Mouse (Mus musculus) CH12.LX (cell line): ENCODE results near the gene Ostc.

Experiments used
- CTCF ChIP-seq, 2 experiments: IDR thresholded peaks in 1 of 2; conservative IDR thresholded peaks in 1 of 2; 2 replicates each; pipeline ENCODE4 v1.5.1; 2011 to 2012; ENCODE audit warnings: low read depth in 2 of 2, low read length in 2 of 2, improper control_type of control experiment in 1 of 2, inconsistent platforms in 1 of 2, mild to moderate bottlenecking in 1 of 2, moderate library complexity in 1 of 2
- MAFK ChIP-seq: IDR thresholded peaks from 2 replicates; pipeline ENCODE4 v1.6.1; 2011; ENCODE audit warnings: low read length, improper control_type of control experiment; ENCODE audit not compliant: insufficient replicate concordance
- MXI1 ChIP-seq: IDR thresholded peaks from 2 replicates; pipeline ENCODE4 v1.6.1; 2011; ENCODE audit warnings: mild to moderate bottlenecking, low read depth, low read length, improper control_type of control experiment
- NRF1 ChIP-seq: IDR thresholded peaks from 2 replicates; pipeline ENCODE4 v1.6.1; 2014; ENCODE audit warnings: low read depth, mild to moderate bottlenecking, inconsistent platforms, low read length, improper control_type of control experiment, moderate library complexity
- POLR2A ChIP-seq: IDR thresholded peaks from 2 replicates; pipeline ENCODE4 v1.6.1; 2011; ENCODE audit warnings: low read depth, mild to moderate bottlenecking, improper control_type of control experiment, low read length
- POLR2AphosphoS2 ChIP-seq: IDR thresholded peaks from 2 replicates; pipeline ENCODE4 v1.6.1; 2011; ENCODE audit warnings: low read depth, low read length, improper control_type of control experiment
- RCOR1 ChIP-seq: conservative IDR thresholded peaks from 2 replicates; pipeline ENCODE4 v1.6.1; 2012; ENCODE audit warnings: low read depth, mild to moderate bottlenecking, inconsistent platforms, low read length, improper control_type of control experiment
- TBP ChIP-seq: conservative IDR thresholded peaks from 2 replicates; pipeline ENCODE4 v1.6.1; 2011; ENCODE audit warnings: low read depth, low read length, improper control_type of control experiment
- UBTF ChIP-seq: IDR thresholded peaks from 2 replicates; pipeline ENCODE4 v1.6.1; 2012; ENCODE audit warnings: low read depth, mild to moderate bottlenecking, inconsistent platforms, low read length, improper control_type of control experiment, moderate library complexity
- USF1 ChIP-seq: IDR thresholded peaks from 2 replicates; pipeline ENCODE4 v1.6.1; 2014; ENCODE audit warnings: low read depth, mild to moderate bottlenecking, inconsistent platforms, low read length, improper control_type of control experiment
- ZNF384 ChIP-seq: IDR thresholded peaks from 2 replicates; pipeline ENCODE4 v1.6.1; 2012; ENCODE audit warnings: low read depth, low read length, improper control_type of control experiment, inconsistent platforms

DNA sequence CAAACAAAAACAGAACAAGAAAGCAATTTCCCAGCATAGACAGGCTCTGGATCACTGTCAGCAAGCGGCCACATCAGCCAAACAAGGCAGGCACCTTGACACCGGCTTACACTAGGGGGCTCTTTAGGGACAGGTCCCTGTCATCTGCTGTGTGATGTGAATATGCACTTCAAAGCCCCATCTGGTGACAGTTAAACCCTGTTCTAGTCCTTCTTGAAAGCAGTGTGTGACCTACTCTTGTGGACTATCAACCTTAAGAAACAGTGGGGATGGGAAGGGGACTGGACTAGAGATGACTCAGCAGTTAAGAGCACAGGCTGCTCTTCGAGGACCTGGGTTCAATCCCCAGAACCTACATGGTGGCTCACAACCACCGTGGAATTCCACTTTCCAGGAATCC lies 11.6 kb downstream of the Ostc start:
- TF ChIP-seq CTCF (conservative IDR thresholded peaks at IDR 0.05 in 1 of 2, IDR thresholded peaks at IDR 0.05 in 1 of 2; ENCODE audit: low read depth in 2 of 2, low read length in 2 of 2), result no peak
- TF ChIP-seq POLR2A, result no peak
- no peak for TF ChIP-seq ZNF384
- TF ChIP-seq UBTF, result no peak
- no peak for TF ChIP-seq TBP
- peak; percentile 50; the same call in 1 of the 2 replicates for TF ChIP-seq MAFK
- TF ChIP-seq USF1, result no peak
- TF ChIP-seq MXI1, result no peak
- TF ChIP-seq POLR2AphosphoS2, result no peak
- TF ChIP-seq NRF1, result no peak
- TF ChIP-seq RCOR1, result no peak
